Mouse (Mus musculus) heart, postnatal 10 days (tissue): Measurements from ENCODE around the gene Gm9903. TPM values are rescaled to one million over a fixed set of nuclear protein-coding genes. Genes with fewer than 3 reads are reported as not detected.

Source experiments
- DNase-seq, 2 experiments: peaks; one replicate each; pipeline ENCODE4 v3.0.0; 2021
- intact Hi-C: fragments of 180-260 bp; cut with DNase I; formaldehyde crosslinking; loops from one replicate; pipeline ENCODE4 v1.15.1; 2025
- total RNA-seq, 2 experiments: library from RNA; stranded (reverse); gene quantifications; 2 replicates each; pipeline ENCODE4 v1.2.3; 2021

Gm9903 gene
- 1 to 10 TPM; 1.2 TPM for total RNA-seq

GRCm38 (mm10) chr5:33629301-33629987 lies at the start of gene Gm9903, which contains the start of gene Fam53a:
Gm9903 (plus strand) TSS chr5:33629925.
Fam53a (minus strand) TSS chr5:33629635.
- intact Hi-C loops: no loop called here

GRCm38 (mm10) chr5:33580336-33580735 lies 49.4 kb upstream of the Gm9903 start:
- DNase-seq: no peak
- intact Hi-C loops: no loop called here

More at GRCm38 (mm10) chr5:33629301-33629987, at the start of gene Gm9903, which contains the start of gene Fam53a:
- DNase-seq: peak; percentile 100

GRCm38 (mm10) chr5:33587498-33588058 lies 42.1 kb upstream of the Gm9903 start:
- intact Hi-C loops: loop anchor here (5.0 kb wide), 2 partner anchors 45 to 90 kb away; no protein-coding TSS in a partner anchor
- no peak for DNase-seq

- intact Hi-C loops: loop anchor here (5.0 kb wide), 2 partner anchors 46 to 91 kb away; no protein-coding TSS in a partner anchor
- DNase-seq: no peak
Observed at GRCm38 (mm10) chr5:33588066-33588465, 41.7 kb upstream of the Gm9903 start.

- intact Hi-C loops: loop anchor here (1.0 to 5.0 kb wide), 3 partner anchors 47 to 195 kb away; no protein-coding TSS in a partner anchor
- DNase-seq: peak; percentile 72 to 86
Observed at GRCm38 (mm10) chr5:33589221-33589888, 40.4 kb upstream of the Gm9903 start.

GRCm38 (mm10) chr5:33593620-33594019 lies 36.1 kb upstream of the Gm9903 start:
- intact Hi-C loops: no loop called here
- DNase-seq: no peak

GRCm38 (mm10) chr5:33605314-33605713 lies 24.4 kb upstream of the Gm9903 start:
- no peak for DNase-seq
- intact Hi-C loops: no loop called here

- intact Hi-C loops: no loop called here
- no peak for DNase-seq
Observed at GRCm38 (mm10) chr5:33606631-33607030, 23.1 kb upstream of the Gm9903 start.

- no peak for DNase-seq
- intact Hi-C loops: no loop called here
Observed at GRCm38 (mm10) chr5:33607434-33607833, 22.3 kb upstream of the Gm9903 start.

GRCm38 (mm10) chr5:33609226-33609625 lies 20.5 kb upstream of the Gm9903 start:
- intact Hi-C loops: no loop called here

GRCm38 (mm10) chr5:33611795-33612194 lies 17.9 kb upstream of the Gm9903 start:
- no peak for DNase-seq
- intact Hi-C loops: no loop called here

More at GRCm38 (mm10) chr5:33609226-33609625, 20.5 kb upstream of the Gm9903 start:
- no peak for DNase-seq

GRCm38 (mm10) chr5:33614391-33614790 lies 15.3 kb upstream of the Gm9903 start:
- no peak for DNase-seq
- intact Hi-C loops: no loop called here

GRCm38 (mm10) chr5:33622671-33623070 lies 7.1 kb upstream of the Gm9903 start:
- DNase-seq: no peak
- intact Hi-C loops: no loop called here

- intact Hi-C loops: no loop called here
- DNase-seq: no peak
Observed at GRCm38 (mm10) chr5:33623766-33624165, 6.0 kb upstream of the Gm9903 start.

GRCm38 (mm10) chr5:33627968-33628367 lies 1.8 kb upstream of the Gm9903 start:
- DNase-seq: peak; percentile 26 to 38
- intact Hi-C loops: no loop called here

- intact Hi-C loops: no loop called here
- peak; percentile 72 to 74 for DNase-seq
Observed at GRCm38 (mm10) chr5:33628820-33629300, 865 bp upstream of the Gm9903 start.

- intact Hi-C loops: no loop called here
- DNase-seq: peak in 1 of 2 experiments; percentile 49
Observed at GRCm38 (mm10) chr5:33630061-33630460, 336 bp downstream of the Gm9903 start.

- peak; percentile 50 to 55 for DNase-seq
Observed at GRCm38 (mm10) chr5:33630615-33631014, 890 bp downstream of the Gm9903 start.

GRCm38 (mm10) chr5:33632526-33632925 lies 2.8 kb downstream of the Gm9903 start:
- intact Hi-C loops: no loop called here
- DNase-seq: peak; percentile 33 to 34

More at GRCm38 (mm10) chr5:33630615-33631014, 890 bp downstream of the Gm9903 start:
- intact Hi-C loops: no loop called here

- no peak for DNase-seq
- intact Hi-C loops: no loop called here
Observed at GRCm38 (mm10) chr5:33635361-33635760, 5.6 kb downstream of the Gm9903 start.
